Mouse (Mus musculus): ENCODE data around the gene Mtap.

Mtap gene

DNA sequence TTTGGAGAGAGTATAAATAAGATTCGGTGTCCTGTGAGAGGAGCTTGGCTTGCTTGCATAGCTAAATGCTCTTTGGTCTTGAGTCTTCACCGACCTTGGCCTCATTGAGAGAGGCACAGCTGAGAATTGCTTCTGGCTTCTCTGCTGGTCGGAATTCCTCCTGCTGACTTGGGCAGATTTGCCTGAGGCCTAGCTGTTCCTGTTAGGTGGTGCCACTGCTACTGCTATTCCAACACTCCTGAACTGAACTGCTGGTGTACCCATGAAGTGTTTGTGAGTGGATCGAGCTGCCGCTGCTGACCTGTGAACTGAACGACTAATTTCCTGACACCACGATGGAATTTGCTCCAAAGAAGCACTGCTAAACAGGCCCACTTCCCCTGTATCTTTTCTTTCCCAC, 73.4 kb downstream of the Mtap start:
- in situ Hi-C loops (cut with MboI) = no loop called here

DNA sequence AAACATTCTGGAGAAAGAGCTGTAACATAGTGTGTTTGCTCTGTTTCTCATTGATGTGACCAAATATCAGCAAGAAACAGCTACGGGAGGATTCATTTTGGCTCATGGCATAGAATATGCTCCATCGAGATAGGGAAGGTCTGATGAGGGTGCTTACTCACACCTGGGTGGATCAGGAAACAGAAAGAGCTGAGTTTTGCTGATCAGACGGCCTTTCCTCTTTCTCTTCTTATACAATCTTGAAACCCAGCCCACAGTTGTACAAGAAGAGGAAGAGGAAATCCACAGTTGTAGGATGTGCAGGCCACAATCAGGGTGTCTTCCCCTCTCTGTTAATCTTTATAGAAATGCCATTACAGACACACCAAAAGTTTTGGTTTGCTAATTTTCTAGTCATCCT, 75.3 kb downstream of the Mtap start:
- in situ Hi-C loops (cut with MboI) = no loop called here

All from mature B cell (primary cell).